Mouse (Mus musculus) brain, adult 2 months (tissue): ENCODE data around the gene Taf7l.

Experiments used
- DNase-seq: peaks from one replicate; pipeline ENCODE4 v3.0.0; 2011; ENCODE audit warnings: low read depth, low spot score

Taf7l gene

GRCm38 (mm10) chrX:134476290-134476689, at the start of gene Taf7l:
Gene Taf7l, minus strand, starts transcription at chrX:134476490.
- no peak for DNase-seq

DNA sequence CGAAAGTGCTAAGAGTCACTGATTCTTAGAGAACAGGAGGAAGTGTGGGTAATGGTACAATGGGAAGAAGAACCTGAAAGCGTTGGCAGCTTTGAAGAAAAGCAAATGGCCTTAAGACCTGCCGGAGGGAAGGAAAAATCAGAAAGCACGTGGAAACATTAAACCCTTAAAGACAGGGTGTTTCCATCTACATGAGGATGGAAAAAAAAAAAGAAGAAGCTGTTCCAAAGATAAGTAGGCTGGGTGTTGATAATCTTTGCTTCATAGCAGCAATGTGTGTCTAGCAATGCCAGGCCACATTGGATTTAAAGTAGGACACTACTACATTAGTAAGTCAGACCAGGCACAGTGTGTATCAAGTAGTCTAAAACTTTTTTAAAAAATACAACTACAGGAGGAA, 49.0 kb upstream of the Taf7l start:
- no peak for DNase-seq

GRCm38 (mm10) chrX:134523772-134524171, 47.5 kb upstream of the Taf7l start:
- DNase-seq, result no peak

DNA sequence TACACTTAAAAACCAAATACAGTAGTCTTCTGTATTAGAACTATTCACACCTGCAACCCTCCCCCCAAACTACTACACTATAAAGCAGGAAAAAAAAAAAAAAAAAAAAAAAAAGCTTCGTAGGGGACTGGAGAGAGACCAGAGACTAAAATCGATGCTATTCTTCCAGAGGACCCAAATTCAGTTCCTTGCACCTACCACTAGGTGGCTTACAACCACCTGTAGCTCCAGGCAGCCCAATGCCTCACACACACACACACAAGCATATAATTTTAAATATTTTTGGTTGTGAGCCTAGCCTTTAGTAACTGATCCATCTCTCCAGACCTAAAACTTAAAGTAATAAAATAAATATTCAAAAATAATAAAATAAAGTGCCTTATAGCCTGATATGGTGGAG, 33.2 kb upstream of the Taf7l start:
- peak; percentile 5 for DNase-seq

DNA sequence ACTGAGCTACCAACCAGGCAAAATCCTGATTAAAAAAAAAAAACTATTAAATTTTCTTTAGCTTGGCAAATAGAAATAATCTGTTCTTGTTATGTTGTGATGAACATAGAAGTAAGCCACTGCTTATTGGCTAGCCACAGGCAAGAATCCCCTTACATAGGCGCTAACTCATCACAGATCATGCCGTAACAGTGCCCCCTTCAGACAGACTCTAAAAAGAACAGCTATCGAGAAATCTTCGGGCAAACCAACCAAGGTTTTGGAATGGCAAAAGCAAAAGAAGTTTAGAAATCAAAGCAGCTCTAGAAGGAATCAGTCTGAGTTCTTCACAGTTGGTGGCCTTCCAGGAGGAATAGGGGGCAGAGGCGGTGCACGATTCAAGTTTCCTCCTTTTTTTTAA, 31.7 kb upstream of the Taf7l start:
- no peak for DNase-seq

DNA sequence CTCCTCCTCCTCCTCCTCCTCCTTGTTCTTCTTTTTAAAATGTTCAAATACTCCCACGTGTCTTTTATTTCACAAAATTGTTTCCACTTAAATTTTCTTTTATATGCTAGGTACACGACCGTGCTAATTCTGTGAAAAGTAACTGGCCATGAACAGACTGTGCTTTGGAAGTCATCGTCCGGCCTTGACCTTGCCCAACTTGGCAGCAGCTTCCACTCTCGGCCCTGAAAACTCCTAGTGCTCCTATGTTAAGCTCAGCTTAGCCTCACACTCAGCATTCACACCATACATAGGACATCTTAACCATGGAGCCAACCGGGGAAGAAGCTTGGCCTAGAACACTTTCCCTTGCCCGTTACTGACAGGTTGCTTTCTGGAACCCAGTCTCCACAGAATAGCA, 24.4 kb upstream of the Taf7l start:
- no peak for DNase-seq

- DNase-seq, result no peak
Measured at GRCm38 (mm10) chrX:134481720-134482119, 5.4 kb upstream of the Taf7l start.

DNA sequence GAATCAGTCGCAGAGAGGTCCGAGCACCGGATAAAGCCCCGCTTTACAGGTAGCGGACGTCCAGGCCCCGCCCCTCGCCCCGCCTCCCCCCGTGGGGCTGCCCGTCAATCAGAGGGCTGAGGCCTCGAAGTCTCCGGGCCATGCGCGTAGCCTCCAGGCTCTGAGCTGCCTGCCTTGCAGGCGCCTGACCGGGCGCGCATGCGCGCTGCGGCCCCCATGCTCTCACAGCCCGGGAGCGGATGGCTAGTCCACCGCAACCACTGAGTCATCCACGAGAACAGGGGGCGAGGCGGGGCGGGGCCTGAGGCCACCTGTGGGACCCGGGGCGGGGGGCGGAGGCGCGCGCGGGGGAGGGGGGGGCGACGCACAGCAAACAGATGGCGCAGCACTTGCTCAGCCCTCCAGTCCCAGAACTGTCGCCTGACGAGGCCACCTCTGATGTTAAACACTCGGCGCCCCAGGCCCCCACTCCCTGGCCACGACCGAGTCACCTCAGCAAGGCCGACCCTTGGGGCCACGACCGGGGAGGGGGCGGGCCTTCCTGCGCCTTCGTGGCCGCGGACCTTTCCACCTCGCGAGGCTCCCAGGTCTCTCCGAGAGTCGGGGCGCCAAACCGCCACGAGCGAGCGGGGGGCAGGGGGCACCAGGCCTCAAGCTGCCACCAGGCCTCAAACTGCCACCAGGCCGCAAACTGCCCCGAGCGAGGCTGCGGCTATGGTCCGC, 1.1 kb downstream of the Taf7l start:
- peak; percentile 8 for DNase-seq

GRCm38 (mm10) chrX:134427307-134427706, 49.0 kb downstream of the Taf7l start:
- DNase-seq, result no peak

- no peak for DNase-seq
Measured at GRCm38 (mm10) chrX:134426819-134427218, 49.5 kb downstream of the Taf7l start.

GRCm38 (mm10) chrX:134425798-134426197, 50.5 kb downstream of the Taf7l start:
- peak; percentile 48 for DNase-seq

GRCm38 (mm10) chrX:134424263-134424662, 52.0 kb downstream of the Taf7l start:
- DNase-seq, result no peak

DNA sequence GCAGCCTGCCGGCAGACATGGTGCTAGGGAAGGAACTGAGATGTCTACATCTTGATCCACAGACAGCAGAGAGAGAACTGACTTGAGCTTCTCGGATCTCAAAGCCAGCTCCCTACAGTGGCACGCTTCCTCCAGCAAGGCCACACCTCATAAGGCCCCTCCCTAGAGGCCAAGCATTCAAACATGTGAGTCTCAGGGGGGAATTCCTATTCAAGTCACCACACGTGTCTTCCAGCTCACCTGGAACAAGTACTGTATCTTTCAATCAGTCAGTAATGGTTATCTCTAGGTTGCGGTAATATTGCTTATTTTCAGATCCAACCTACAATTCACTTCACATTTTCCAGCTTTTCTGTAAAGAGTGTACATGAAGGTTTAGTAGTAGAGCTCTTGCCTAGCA, 56.2 kb downstream of the Taf7l start:
- DNase-seq, result no peak

GRCm38 (mm10) chrX:134412096-134412495, 64.2 kb downstream of the Taf7l start:
- no peak for DNase-seq
